9 mouse cellular contexts compared by ENCODE assay signal in genomic region chr10:75277501-75277900, GRCm38 (mm10). TPM values are rescaled to one million over a fixed set of nuclear protein-coding genes. Genes with fewer than 3 reads are reported as not detected.
DNase-seq lines count a peak whose midpoint lies in the region; TF ChIP-seq lines count a peak whose summit lies in the region.
"Had no signal": no experiment of that assay in that cellular context is flagged by ENCODE, and none has a peak within 500 bp of the region (broad histone marks: within the 10 kb centered on the region; RNA-seq: fewer than 3 reads in every experiment).

No protein-coding gene starts in this region.

- H3K9me3 ChIP-seq in CH12.LX (replicated peaks; ENCODE audit: low read length): no peaks in the 10 kb centered on the region
- H3K9me3 ChIP-seq: limb, embryonic 12.5 days had no signal

- H3K79me2 ChIP-seq in CH12.LX (replicated peaks; ENCODE audit: control insufficient read depth, extremely low read depth, insufficient read depth, poor library complexity, severe bottlenecking): 0 out of 2 replicates have a peak, but pooled peaks cover 3% of the 10 kb centered on the region

- in situ Hi-C loops in CH12.LX (cut with MboI; ENCODE audit: low pct_ligation_motif_present, low pct_unique_long_range_greater_than_20kb, low sequenced_read_pairs): no loop called here

- TF ChIP-seq EP300 in CH12.LX (IDR thresholded peaks at IDR 0.05; ENCODE audit: low read length): no peak

- TF ChIP-seq RAD21 in CH12.LX (IDR thresholded peaks at IDR 0.05; ENCODE audit: low read depth, low read length): peak; percentile 55

- no peak overlapping the region for H3K4me2 ChIP-seq in CH12.LX (ENCODE audit: insufficient read depth, low read depth, poor library complexity, severe bottlenecking)
- H3K4me2 ChIP-seq: limb, embryonic 12.5 days had no signal

- no peak overlapping the region for H3K27ac ChIP-seq in cerebellum, adult 2 months (ENCODE audit: insufficient read depth, low read length)
- H3K27ac ChIP-seq in layer of hippocampus, adult 2 months: no peak overlapping the region
- H3K27ac ChIP-seq in CH12.LX (ENCODE audit: insufficient read depth, low read depth): no peak overlapping the region
- H3K27ac ChIP-seq: limb, embryonic 12.5 days had no signal

- H3K9ac ChIP-seq in CH12.LX (ENCODE audit: insufficient read depth, low read depth): no peak overlapping the region
- H3K9ac ChIP-seq: limb, embryonic 12.5 days had no signal

- TF ChIP-seq CTCF in cerebellum, adult 2 months (IDR thresholded peaks at IDR 0.05; ENCODE audit: borderline replicate concordance, insufficient read depth, low read depth, low read length): peak; percentile 43; the same call in 1 of the 2 replicates
- peak; percentile 90 for TF ChIP-seq CTCF in layer of hippocampus, adult 2 months (conservative IDR thresholded peaks at IDR 0.05)
- peak; percentile 35 to 66 for TF ChIP-seq CTCF in CH12.LX (conservative IDR thresholded peaks at IDR 0.05 in 1 of 2, IDR thresholded peaks at IDR 0.05 in 1 of 2; ENCODE audit: low read depth in 2 of 2, low read length in 2 of 2)

- dilution Hi-C loops in CH12.LX (cut with MboI; ENCODE audit: extremely low pct_ligation_motif_present, extremely low pct_unique_long_range_greater_than_20kb, low sequenced_read_pairs): no loop called here

- no peaks in the 10 kb centered on the region for H3K4me1 ChIP-seq in cerebellum, adult 2 months (ENCODE audit: control insufficient read depth, insufficient read depth, low read length)
- H3K4me1 ChIP-seq in CH12.LX (ENCODE audit: control insufficient read depth in 1 of 2, insufficient read depth in 2 of 2): peaks cover 0 to 28% of the 10 kb centered on the region in 2 experiments; a peak in 2 of 4 replicates
- H3K4me1 ChIP-seq: limb, embryonic 12.5 days had no signal

- 79% methylated on average over 1 of the region's 1 CpGs for WGBS in cerebellum, adult 2 months

- H3K27me3 ChIP-seq in cerebellum, adult 2 months (ENCODE audit: control insufficient read depth, insufficient read depth, low read length): no peaks in the 10 kb centered on the region
- H3K27me3 ChIP-seq in CH12.LX (replicated peaks): no peaks in the 10 kb centered on the region
- H3K27me3 ChIP-seq: limb, embryonic 12.5 days had no signal

- H3K36me3 ChIP-seq in CH12.LX (replicated peaks in 1 of 2; ENCODE audit: control insufficient read depth in 1 of 2, insufficient read depth in 1 of 2, low read length in 1 of 2): peaks cover 40 to 75% of the 10 kb centered on the region in 2 experiments

- H3K4me3 ChIP-seq in cerebellum, adult 2 months (replicated peaks; ENCODE audit: insufficient read depth, low read depth, low read length): no peak overlapping the region
- H3K4me3 ChIP-seq in layer of hippocampus, adult 2 months: no peak overlapping the region
- no peak overlapping the region for H3K4me3 ChIP-seq in CH12.LX (replicated peaks in 1 of 3; ENCODE audit: low read depth in 2 of 3, low read length in 2 of 3, poor library complexity in 1 of 3)
- H3K4me3 ChIP-seq: limb, embryonic 12.5 days had no signal

- peak in 1 of 2 experiments; percentile 29 for DNase-seq in cerebellum, adult 2 months
- no peak for DNase-seq in cerebellum, adult 11 months
- peak in 1 of 2 experiments; percentile 27 for DNase-seq in layer of hippocampus, adult 2 months (ENCODE audit: low spot score in 2 of 2)
- no peak for DNase-seq in layer of hippocampus, adult 9-11 months
- no peak for DNase-seq in CH12.LX (ENCODE audit: extremely low read depth)
- peak; percentile 72 for DNase-seq in induced T-regulatory cell, adult 2 months (ENCODE audit: low read depth)
- peak; percentile 42 for DNase-seq in thymus, postnatal 25 days
- no peak for DNase-seq in yolk sac, embryonic 10.5 days (ENCODE audit: low spot score)

- TF ChIP-seq POLR2A in cerebellum, adult 2 months (IDR thresholded peaks at IDR 0.05; ENCODE audit: borderline replicate concordance, insufficient read depth, low read length): no peak
- no peak for TF ChIP-seq POLR2A in CH12.LX (IDR thresholded peaks at IDR 0.05; ENCODE audit: low read depth, low read length)

TF ChIP-seq in CH12.LX, 34 proteins besides CTCF, POLR2A, EP300 and RAD21:
- TF ChIP-seq SMC3 (IDR thresholded peaks at IDR 0.05; ENCODE audit: low read depth, low read length): peak; percentile 73
- no peak for TF ChIP-seq POLR2AphosphoS2 (IDR thresholded peaks at IDR 0.05; ENCODE audit: low read depth, low read length)
- peak; percentile 8; the same call in 1 of the 2 replicates for TF ChIP-seq ZC3H11A (IDR thresholded peaks at IDR 0.05; ENCODE audit: low read depth, low read length)

RNA-seq across cellular contexts. Expression of gene Adora2a, which starts 39.2 kb away (rescaled TPM):
- polyA plus RNA-seq in cerebellum, adult 2 months (2012; rRNA removed): 2.5 and 3.1 TPM in 2 replicates
- 1 to 10 TPM; 2.4 to 2.7 TPM for total RNA-seq in layer of hippocampus, adult 2 months (2021)
- total RNA-seq in CH12.LX (2012; rRNA removed) (7.1 and 14.4 TPM in 2 replicates), CH12.LX (2014; rRNA removed) (2.5 and 3.2 TPM in 2 replicates)
- 6.4 and 7.6 TPM in 2 replicates for polyA plus RNA-seq in CH12.LX (2012; ENCODE audit: insufficient read length, low read depth)

Comparison
In these comparisons a context has a peak if more than half of its experiments do, and no peak if none do; other contexts are left out.
1. DNase-seq: peak in induced T-regulatory cell, adult 2 months (single experiment) and thymus, postnatal 25 days (single experiment); none in cerebellum, adult 11 months (single experiment), layer of hippocampus, adult 9-11 months (single experiment), CH12.LX (single experiment) and yolk sac, embryonic 10.5 days (single experiment).
2. Peak in every context shown above with its lines, with median percentiles within 50 percentile points of each other: CTCF ChIP-seq.